Mouse (Mus musculus) midbrain, embryonic 15.5 days (tissue): Measurements from ENCODE around the gene Eif4ebp2. TPM values are rescaled to one million over a fixed set of nuclear protein-coding genes. Genes with fewer than 3 reads are reported as not detected.

Experiments used
- ATAC-seq: fragments of 200-750 bp; cut with Nextera tagmentation; replicated peaks from 2 replicates; pipeline ENCODE4 v1.8.0; 2017; ENCODE audit warnings: moderate TSS enrichment
- H3K27ac ChIP-seq: fragments of 300-500 bp; sonication (generic); 2 replicates; pipeline ENCODE4 v1.5.1; 2015; ENCODE audit warnings: mild to moderate bottlenecking, inconsistent platforms
- H3K27me3 ChIP-seq: fragments of 300-500 bp; sonication (generic); replicated peaks from 2 replicates; pipeline ENCODE4 v1.6.1; 2015; ENCODE audit warnings: inconsistent platforms
- H3K36me3 ChIP-seq: fragments of 300-500 bp; sonication (generic); replicated peaks from 2 replicates; pipeline ENCODE4 v1.6.1; 2015; ENCODE audit warnings: inconsistent platforms
- H3K4me1 ChIP-seq: fragments of 300-500 bp; sonication (generic); 2 replicates; pipeline ENCODE4 v1.6.1; 2015; ENCODE audit warnings: inconsistent platforms
- H3K4me2 ChIP-seq: fragments of 300-500 bp; sonication (generic); 2 replicates; pipeline ENCODE4 v1.6.1; 2015; ENCODE audit warnings: inconsistent platforms, mild to moderate bottlenecking, moderate library complexity
- H3K4me3 ChIP-seq: fragments of 300-500 bp; sonication (generic); 2 replicates; pipeline ENCODE4 v1.5.1; 2015; ENCODE audit warnings: mild to moderate bottlenecking, inconsistent platforms
- H3K9ac ChIP-seq: fragments of 300-500 bp; sonication (generic); 2 replicates; pipeline ENCODE4 v1.6.1; 2015; ENCODE audit warnings: mild to moderate bottlenecking, inconsistent platforms
- H3K9me3 ChIP-seq: fragments of 300-500 bp; sonication (generic); 2 replicates; pipeline ENCODE4 v1.6.1; 2016; ENCODE audit warnings: inconsistent platforms
- WGBS: fragments of 180-500 bp; shearing (Covaris S2); methylation state at CpG from one replicate; pipeline ENCODE4 v1.1.7; 2015; ENCODE audit warnings: mixed read lengths; 5-methylcytosine and 5-hydroxymethylcytosine counted together
- polyA plus RNA-seq: library from polyadenylated mRNA; unstranded; fragments of >200 nt; fragmentation: Nextera tagmentation; extraction: Ambion mirVana; gene quantifications from 2 replicates; pipeline ENCODE4 v1.2.1, GENCODE M21; 2015

The Eif4ebp2 gene
- polyA plus RNA-seq, result 65.8 and 71.3 TPM in 2 replicates

- Histone ChIP-seq H3K36me3 (no peaks in the 10 kb centered on the region), H3K9ac (peak within 1 kb of the TSS; percentile 75), H3K4me3 (peak within 1 kb of the TSS; percentile 98), H3K27ac (peak within 1 kb of the TSS; percentile 78), H3K4me1 (peaks cover 39% of the 10 kb centered on the region), H3K9me3 (no peaks in the 10 kb centered on the region), H3K4me2 (peak within 1 kb of the TSS; percentile 78), H3K27me3 (no peaks in the 10 kb centered on the region)
- 0% methylated on average over 24 of the region's 36 CpGs for WGBS
- ATAC-seq, result peak; percentile 99
Measured at GRCm38 (mm10) chr10:61452645-61453044, at the start of gene Eif4ebp2. Gene Eif4ebp2 (minus strand): TSS chr10:61452661.

GRCm38 (mm10) chr10:61500756-61501155 lies 48.3 kb upstream of the Eif4ebp2 start:
- peaks cover 7% of the 10 kb centered on the region; the same call in 1 of the 2 replicates for H3K4me1 ChIP-seq
- H3K4me3 ChIP-seq, result no peak overlapping the region
- no peaks in the 10 kb centered on the region for H3K36me3 ChIP-seq
- H3K4me2 ChIP-seq, result no peak overlapping the region
- no peaks in the 10 kb centered on the region for H3K9me3 ChIP-seq
- no peak for ATAC-seq
- WGBS, result 54% methylated on average over 7 of the region's 7 CpGs
- H3K9ac ChIP-seq, result no peak overlapping the region
- no peaks in the 10 kb centered on the region for H3K27me3 ChIP-seq
- H3K27ac ChIP-seq, result no peak overlapping the region

GRCm38 (mm10) chr10:61499505-61500466 lies 47.3 kb upstream of the Eif4ebp2 start:
- 81% methylated on average over 20 of the region's 20 CpGs for WGBS
- H3K4me2 ChIP-seq, result no peak overlapping the region
- no peaks in the 10 kb centered on the region for H3K36me3 ChIP-seq
- H3K27ac ChIP-seq, result no peak overlapping the region
- H3K4me3 ChIP-seq, result no peak overlapping the region
- no peaks in the 10 kb centered on the region for H3K9me3 ChIP-seq
- H3K27me3 ChIP-seq, result no peaks in the 10 kb centered on the region
- H3K9ac ChIP-seq, result no peak overlapping the region
- peaks cover 16% of the 10 kb centered on the region for H3K4me1 ChIP-seq
- no peak for ATAC-seq

GRCm38 (mm10) chr10:61496231-61496630 lies 43.8 kb upstream of the Eif4ebp2 start:
- no peak for ATAC-seq
- no peak overlapping the region for H3K9ac ChIP-seq
- no peak overlapping the region for H3K4me3 ChIP-seq
- H3K27me3 ChIP-seq, result no peaks in the 10 kb centered on the region
- H3K4me1 ChIP-seq, result peaks cover 16% of the 10 kb centered on the region
- H3K36me3 ChIP-seq, result no peaks in the 10 kb centered on the region
- WGBS, result 40% methylated on average over 9 of the region's 9 CpGs
- H3K9me3 ChIP-seq, result no peaks in the 10 kb centered on the region
- H3K27ac ChIP-seq, result no peak overlapping the region
- H3K4me2 ChIP-seq, result no peak overlapping the region

GRCm38 (mm10) chr10:61495461-61495860 lies 43.0 kb upstream of the Eif4ebp2 start:
- Histone ChIP-seq H3K9ac (no peak overlapping the region), H3K9me3 (no peaks in the 10 kb centered on the region), H3K4me3 (no peak overlapping the region), H3K27ac (0 out of 2 replicates have a peak overlapping the region, but pooled peaks have one; percentile 13), H3K36me3 (no peaks in the 10 kb centered on the region), H3K4me2 (no peak overlapping the region), H3K27me3 (no peaks in the 10 kb centered on the region), H3K4me1 (peaks cover 16% of the 10 kb centered on the region)
- 40% methylated on average over 4 of the region's 4 CpGs for WGBS
- no peak for ATAC-seq

GRCm38 (mm10) chr10:61492040-61492439 lies 39.6 kb upstream of the Eif4ebp2 start:
- no peak overlapping the region for H3K27ac ChIP-seq
- ATAC-seq, result peak; percentile 65
- WGBS, result 14% methylated on average over 11 of the region's 11 CpGs

GRCm38 (mm10) chr10:61491573-61491972 lies 39.1 kb upstream of the Eif4ebp2 start:
- Histone ChIP-seq H3K36me3 (no peaks in the 10 kb centered on the region), H3K9me3 (no peaks in the 10 kb centered on the region), H3K4me1 (peaks cover 16% of the 10 kb centered on the region), H3K4me3 (no peak overlapping the region), H3K4me2 (no peak overlapping the region), H3K27ac (no peak overlapping the region), H3K27me3 (no peaks in the 10 kb centered on the region), H3K9ac (no peak overlapping the region)
- WGBS, result 56% methylated on average over 8 of the region's 8 CpGs
- ATAC-seq, result no peak

More at GRCm38 (mm10) chr10:61492040-61492439, 39.6 kb upstream of the Eif4ebp2 start:
- Histone ChIP-seq H3K27me3 (no peaks in the 10 kb centered on the region), H3K4me2 (no peak overlapping the region), H3K4me3 (no peak overlapping the region), H3K9ac (no peak overlapping the region), H3K36me3 (no peaks in the 10 kb centered on the region), H3K4me1 (peaks cover 16% of the 10 kb centered on the region), H3K9me3 (no peaks in the 10 kb centered on the region)

- H3K27ac ChIP-seq, result no peak overlapping the region
- ATAC-seq, result no peak
- no peaks in the 10 kb centered on the region for H3K27me3 ChIP-seq
- no peaks in the 10 kb centered on the region for H3K4me1 ChIP-seq
- H3K36me3 ChIP-seq, result no peaks in the 10 kb centered on the region
- no peak overlapping the region for H3K4me2 ChIP-seq
- no peak overlapping the region for H3K9ac ChIP-seq
- 84% methylated on average over 6 of the region's 6 CpGs for WGBS
- H3K9me3 ChIP-seq, result no peaks in the 10 kb centered on the region
- H3K4me3 ChIP-seq, result no peak overlapping the region
Measured at GRCm38 (mm10) chr10:61488522-61489110, 36.2 kb upstream of the Eif4ebp2 start.

- H3K27ac ChIP-seq, result no peak overlapping the region
- no peaks in the 10 kb centered on the region for H3K9me3 ChIP-seq
- no peak for ATAC-seq
- H3K4me3 ChIP-seq, result no peak overlapping the region
- no peaks in the 10 kb centered on the region for H3K27me3 ChIP-seq
- H3K9ac ChIP-seq, result no peak overlapping the region
- H3K4me1 ChIP-seq, result no peaks in the 10 kb centered on the region
- no peak overlapping the region for H3K4me2 ChIP-seq
- no peaks in the 10 kb centered on the region for H3K36me3 ChIP-seq
- 90% methylated on average over 8 of the region's 8 CpGs for WGBS
Measured at GRCm38 (mm10) chr10:61486551-61487339, 34.3 kb upstream of the Eif4ebp2 start.

- no peak overlapping the region for H3K4me2 ChIP-seq
- no peak overlapping the region for H3K4me3 ChIP-seq
- H3K9ac ChIP-seq, result no peak overlapping the region
- no peak for ATAC-seq
- H3K27me3 ChIP-seq, result no peaks in the 10 kb centered on the region
- no peaks in the 10 kb centered on the region for H3K9me3 ChIP-seq
- H3K4me1 ChIP-seq, result no peaks in the 10 kb centered on the region
- no peak overlapping the region for H3K27ac ChIP-seq
- 83% methylated on average over 11 of the region's 11 CpGs for WGBS
- H3K36me3 ChIP-seq, result no peaks in the 10 kb centered on the region
Measured at GRCm38 (mm10) chr10:61484801-61485200, 32.3 kb upstream of the Eif4ebp2 start.

- Histone ChIP-seq H3K9ac (no peak overlapping the region), H3K4me2 (no peak overlapping the region), H3K4me3 (no peak overlapping the region), H3K9me3 (no peaks in the 10 kb centered on the region), H3K36me3 (no peaks in the 10 kb centered on the region), H3K27me3 (no peaks in the 10 kb centered on the region), H3K27ac (no peak overlapping the region), H3K4me1 (no peaks in the 10 kb centered on the region)
- no peak for ATAC-seq
- WGBS, result 90% methylated on average over 7 of the region's 7 CpGs
Measured at GRCm38 (mm10) chr10:61482771-61483170, 30.3 kb upstream of the Eif4ebp2 start.

GRCm38 (mm10) chr10:61480488-61480887 lies 28.0 kb upstream of the Eif4ebp2 start:
- H3K9ac ChIP-seq, result no peak overlapping the region
- ATAC-seq, result no peak
- WGBS, result 60% methylated on average over 1 of the region's 1 CpGs

More at GRCm38 (mm10) chr10:61480488-61480887, 28.0 kb upstream of the Eif4ebp2 start:
- no peak overlapping the region for H3K27ac ChIP-seq
- no peak overlapping the region for H3K4me2 ChIP-seq
- H3K4me3 ChIP-seq, result no peak overlapping the region
- no peaks in the 10 kb centered on the region for H3K36me3 ChIP-seq
- H3K27me3 ChIP-seq, result no peaks in the 10 kb centered on the region
- peaks cover 11% of the 10 kb centered on the region for H3K4me1 ChIP-seq
- H3K9me3 ChIP-seq, result no peaks in the 10 kb centered on the region
